Mouse (Mus musculus) lung, embryonic 15.5 days (tissue): Measurements from ENCODE around the gene Pld6. TPM values are rescaled to one million over a fixed set of nuclear protein-coding genes. Genes with fewer than 3 reads are reported as not detected.

ENCODE experiments used
- ATAC-seq: fragments of 200-750 bp; cut with Nextera tagmentation; 2 replicates; pipeline ENCODE4 v1.8.0; 2017; ENCODE audit warnings: moderate number of reproducible peaks, borderline replicate concordance; ENCODE audit not compliant: low FRiP score, low TSS enrichment; ENCODE audit errors: extremely low read depth
- H3K27ac ChIP-seq: fragments of 300-500 bp; sonication (generic); 2 replicates; pipeline ENCODE4 v1.5.1; 2015; ENCODE audit warnings: moderate library complexity, mild to moderate bottlenecking, inconsistent platforms
- H3K27me3 ChIP-seq: fragments of 300-500 bp; sonication (generic); 2 replicates; pipeline ENCODE4 v1.6.1; 2015; ENCODE audit warnings: inconsistent platforms
- H3K36me3 ChIP-seq: fragments of 300-500 bp; sonication (generic); 2 replicates; pipeline ENCODE4 v1.6.1; 2015; ENCODE audit warnings: inconsistent platforms
- H3K4me1 ChIP-seq: fragments of 300-500 bp; sonication (generic); 2 replicates; pipeline ENCODE4 v1.6.1; 2015; ENCODE audit warnings: inconsistent platforms
- H3K4me2 ChIP-seq: fragments of 300-500 bp; sonication (generic); 2 replicates; pipeline ENCODE4 v1.6.1; 2015; ENCODE audit warnings: inconsistent platforms, mild to moderate bottlenecking, moderate library complexity
- H3K4me3 ChIP-seq: fragments of 300-500 bp; sonication (generic); 2 replicates; pipeline ENCODE4 v1.5.1; 2015; ENCODE audit warnings: mild to moderate bottlenecking, inconsistent platforms
- H3K9ac ChIP-seq: fragments of 300-500 bp; sonication (generic); 2 replicates; pipeline ENCODE4 v1.6.1; 2015; ENCODE audit warnings: inconsistent platforms
- H3K9me3 ChIP-seq: fragments of 300-500 bp; sonication (generic); 2 replicates; pipeline ENCODE4 v1.6.1; 2016; ENCODE audit warnings: inconsistent platforms
- WGBS: fragments of 180-500 bp; shearing (Covaris S2); methylation state at CpG from one replicate; pipeline ENCODE4 v1.1.7; 2015; 5-methylcytosine and 5-hydroxymethylcytosine counted together
- polyA plus RNA-seq: library from polyadenylated mRNA; unstranded; fragments of >200 nt; fragmentation: Nextera tagmentation; extraction: Ambion mirVana; gene quantifications from 2 replicates; pipeline ENCODE4 v1.2.1, GENCODE M21; 2015

Gene Pld6
- polyA plus RNA-seq, 1 experiment from 2014 or later, result 6.2 TPM

DNA sequence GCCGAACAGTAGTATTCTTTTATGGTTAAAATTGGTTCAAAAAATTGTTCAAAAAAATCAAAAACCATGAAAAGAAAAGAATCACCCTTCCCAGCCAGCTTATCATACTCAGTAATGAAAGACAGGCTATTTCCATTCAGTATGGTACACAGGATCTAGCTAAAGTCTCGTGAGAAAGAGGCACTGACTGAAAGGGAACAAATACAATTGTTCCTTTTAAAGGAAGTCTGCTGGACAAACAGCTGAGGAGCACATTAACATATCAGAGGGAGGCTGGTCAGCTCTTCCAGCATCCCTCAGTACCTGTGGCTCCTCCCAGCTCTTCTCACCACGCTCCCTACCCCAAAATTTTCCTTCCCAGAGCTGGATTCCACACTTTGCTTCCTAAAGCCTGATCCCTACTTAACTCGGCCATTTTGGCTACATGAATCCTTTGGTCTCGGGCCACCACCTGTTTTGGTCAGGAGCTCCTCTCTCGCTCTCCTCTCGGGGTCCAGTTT lies 5.3 kb downstream of the Pld6 start:
- H3K4me3 ChIP-seq, result no peak overlapping the region
- no peak overlapping the region for H3K4me2 ChIP-seq
- no peak overlapping the region for H3K27ac ChIP-seq
- ATAC-seq, result no peak
- no peaks in the 10 kb centered on the region for H3K27me3 ChIP-seq
- WGBS, result 75% methylated on average over 7 of the region's 7 CpGs
- peaks cover 12% of the 10 kb centered on the region for H3K4me1 ChIP-seq
- peaks cover 17% of the 10 kb centered on the region for H3K36me3 ChIP-seq
- no peaks in the 10 kb centered on the region for H3K9me3 ChIP-seq
- H3K9ac ChIP-seq, result no peak overlapping the region

DNA sequence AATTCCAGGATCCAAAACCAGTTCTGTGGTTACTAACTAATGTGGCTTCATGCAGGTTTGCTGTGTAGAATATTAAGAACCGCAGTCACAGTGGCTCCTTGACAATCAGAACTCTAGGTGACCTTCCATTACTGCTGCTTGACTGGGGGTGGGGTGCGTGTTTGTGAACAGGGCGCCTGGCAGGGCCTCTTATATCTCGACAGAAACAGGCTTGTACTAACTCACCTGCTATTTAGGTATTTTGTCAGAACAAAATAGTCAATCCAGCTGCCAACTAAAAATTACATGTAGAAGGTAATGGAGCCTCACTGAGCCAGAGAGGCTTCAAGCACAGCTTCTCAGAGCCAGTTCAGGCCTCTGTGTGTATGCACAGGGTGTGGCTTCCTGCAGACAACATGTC lies 7.2 kb downstream of the Pld6 start:
- H3K4me2 ChIP-seq, result no peak overlapping the region
- H3K9me3 ChIP-seq, result no peaks in the 10 kb centered on the region
- WGBS, result 70% methylated on average over 4 of the region's 4 CpGs
- H3K27me3 ChIP-seq, result no peaks in the 10 kb centered on the region
- H3K4me1 ChIP-seq, result no peaks in the 10 kb centered on the region
- no peak overlapping the region for H3K4me3 ChIP-seq
- no peak for ATAC-seq
- peaks cover 36% of the 10 kb centered on the region for H3K36me3 ChIP-seq
- H3K27ac ChIP-seq, result no peak overlapping the region
- H3K9ac ChIP-seq, result no peak overlapping the region

DNA sequence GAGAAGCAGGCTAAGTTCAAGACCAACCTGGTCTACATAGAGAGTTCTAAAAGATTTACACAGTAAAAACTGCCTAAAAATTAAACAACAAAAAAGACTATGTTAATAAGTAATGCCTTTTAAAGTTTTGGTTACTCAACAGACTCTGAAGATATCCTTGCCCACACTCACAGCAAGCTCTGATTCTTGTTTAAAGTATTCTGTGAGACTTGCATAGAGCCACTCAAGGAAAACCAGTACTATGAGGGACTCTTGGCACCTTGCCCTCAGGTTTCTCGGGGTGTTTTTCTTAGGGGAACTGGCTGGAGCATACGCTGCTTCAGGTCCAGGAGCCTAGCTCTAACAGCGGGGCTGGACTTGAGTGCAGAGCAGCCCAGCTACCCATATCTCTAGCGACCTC lies 8.0 kb downstream of the Pld6 start:
- Histone ChIP-seq H3K9ac (no peak overlapping the region), H3K27ac (peak overlapping the region; percentile 41; the same call in 1 of the 2 replicates), H3K4me2 (no peak overlapping the region), H3K4me1 (no peaks in the 10 kb centered on the region), H3K36me3 (peaks cover 44% of the 10 kb centered on the region), H3K4me3 (no peak overlapping the region), H3K27me3 (no peaks in the 10 kb centered on the region), H3K9me3 (no peaks in the 10 kb centered on the region)
- no peak for ATAC-seq
- WGBS, result 62% methylated on average over 4 of the region's 4 CpGs

DNA sequence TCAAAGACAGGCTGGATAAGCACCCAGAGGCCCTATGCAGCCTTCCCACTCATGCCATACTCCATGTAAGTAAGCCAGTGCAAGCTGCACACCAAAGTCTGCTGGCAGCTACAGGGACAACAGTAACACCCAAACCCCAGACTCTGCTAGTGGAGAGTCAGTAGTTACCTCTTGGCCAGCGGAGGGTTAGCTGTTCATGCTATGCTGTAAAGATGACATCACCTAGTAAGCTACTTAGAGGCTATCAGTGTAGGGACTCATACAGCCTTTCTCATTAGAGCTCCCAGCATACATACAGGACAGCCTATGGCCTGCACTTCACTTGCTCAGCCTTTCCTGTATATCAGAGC lies 8.6 kb downstream of the Pld6 start:
- no peak overlapping the region for H3K4me2 ChIP-seq
- no peaks in the 10 kb centered on the region for H3K27me3 ChIP-seq
- WGBS, result 70% methylated on average over 1 of the region's 1 CpGs
- no peak overlapping the region for H3K4me3 ChIP-seq
- no peaks in the 10 kb centered on the region for H3K4me1 ChIP-seq
- ATAC-seq, result peak; percentile 8; the same call in 1 of the 2 replicates
- peaks cover 50% of the 10 kb centered on the region for H3K36me3 ChIP-seq
- H3K27ac ChIP-seq, result 0 out of 2 replicates have a peak overlapping the region, but pooled peaks have one; percentile 41
- H3K9me3 ChIP-seq, result no peaks in the 10 kb centered on the region
- H3K9ac ChIP-seq, result no peak overlapping the region

GRCm38 (mm10) chr11:59778181-59778873 lies 9.1 kb downstream of the Pld6 start:
- H3K27ac ChIP-seq, result no peak overlapping the region
- no peaks in the 10 kb centered on the region for H3K9me3 ChIP-seq
- WGBS, result 51% methylated on average over 9 of the region's 9 CpGs
- H3K36me3 ChIP-seq, result peaks cover 55% of the 10 kb centered on the region
- peak; percentile 77; the same call in 1 of the 2 replicates for ATAC-seq
- H3K27me3 ChIP-seq, result no peaks in the 10 kb centered on the region
- H3K4me1 ChIP-seq, result no peaks in the 10 kb centered on the region
- no peak overlapping the region for H3K4me2 ChIP-seq
- H3K9ac ChIP-seq, result no peak overlapping the region
- no peak overlapping the region for H3K4me3 ChIP-seq

DNA sequence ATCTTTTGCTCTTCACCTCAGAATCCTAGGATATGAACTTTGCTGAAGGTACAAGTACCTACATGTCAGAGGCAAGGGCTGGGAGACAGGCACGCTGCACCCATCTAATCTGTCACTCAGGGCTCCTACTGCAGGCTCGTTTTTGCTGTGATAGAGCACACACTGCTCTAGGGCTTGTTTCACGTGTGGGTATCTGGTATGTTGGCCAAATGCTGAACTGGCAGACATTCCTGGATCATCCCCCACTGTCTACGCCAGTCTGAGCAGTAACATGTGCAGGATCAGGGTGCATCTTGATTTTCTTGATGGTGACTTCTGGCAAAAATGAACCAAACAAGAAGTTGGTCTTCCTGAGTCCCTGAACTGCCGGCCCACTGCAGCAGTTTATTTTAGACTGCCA lies 10.2 kb downstream of the Pld6 start:
- Histone ChIP-seq H3K36me3 (peaks cover 65% of the 10 kb centered on the region), H3K9me3 (no peaks in the 10 kb centered on the region)
- WGBS, result 87% methylated on average over 5 of the region's 5 CpGs

DNA sequence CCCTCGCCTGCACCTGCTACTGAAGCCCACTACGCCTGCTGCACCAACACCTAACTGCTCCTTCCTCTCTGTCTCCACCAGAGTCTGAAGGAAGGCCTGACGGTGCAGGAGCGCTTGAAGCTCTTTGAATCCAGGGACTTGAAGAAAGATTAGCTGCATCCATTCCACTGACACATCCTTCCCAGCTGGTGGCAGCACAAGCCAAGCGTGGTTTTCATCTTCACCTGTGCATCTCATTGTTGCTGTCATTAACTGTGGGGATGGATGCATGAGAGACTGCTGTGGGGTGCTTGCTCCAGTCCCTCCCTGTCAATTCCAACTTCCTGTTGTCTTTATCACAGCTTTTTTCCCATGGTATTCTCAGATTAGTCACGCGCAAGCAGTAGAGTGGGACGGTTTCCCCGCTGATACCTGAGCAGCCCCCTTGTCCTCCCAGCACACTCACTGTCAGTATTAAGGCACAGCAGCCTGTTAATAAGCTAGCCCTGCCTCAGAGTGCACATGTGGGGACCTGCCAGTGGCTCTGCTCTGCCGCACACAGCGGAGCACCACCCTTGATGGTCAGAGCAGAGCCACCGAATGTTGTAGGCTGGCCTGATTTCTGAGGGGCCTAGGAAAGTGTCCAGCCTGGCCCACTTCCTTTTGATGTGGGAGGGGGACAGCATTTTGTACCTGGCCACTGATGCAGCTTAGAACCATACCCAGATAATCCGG lies 11.9 kb downstream of the Pld6 start:
- Histone ChIP-seq H3K36me3 (peaks cover 82% of the 10 kb centered on the region), H3K27me3 (no peaks in the 10 kb centered on the region), H3K4me3 (no peak overlapping the region), H3K9ac (no peak overlapping the region), H3K9me3 (no peaks in the 10 kb centered on the region), H3K27ac (no peak overlapping the region), H3K4me1 (no peaks in the 10 kb centered on the region), H3K4me2 (no peak overlapping the region)
- no peak for ATAC-seq
- 87% methylated on average over 13 of the region's 13 CpGs for WGBS

More for the DNA sequence above, 10.2 kb downstream of the Pld6 start:
- Histone ChIP-seq H3K27me3 (no peaks in the 10 kb centered on the region), H3K4me2 (no peak overlapping the region), H3K9ac (no peak overlapping the region), H3K4me3 (no peak overlapping the region), H3K4me1 (no peaks in the 10 kb centered on the region), H3K27ac (no peak overlapping the region)
- ATAC-seq, result no peak

DNA sequence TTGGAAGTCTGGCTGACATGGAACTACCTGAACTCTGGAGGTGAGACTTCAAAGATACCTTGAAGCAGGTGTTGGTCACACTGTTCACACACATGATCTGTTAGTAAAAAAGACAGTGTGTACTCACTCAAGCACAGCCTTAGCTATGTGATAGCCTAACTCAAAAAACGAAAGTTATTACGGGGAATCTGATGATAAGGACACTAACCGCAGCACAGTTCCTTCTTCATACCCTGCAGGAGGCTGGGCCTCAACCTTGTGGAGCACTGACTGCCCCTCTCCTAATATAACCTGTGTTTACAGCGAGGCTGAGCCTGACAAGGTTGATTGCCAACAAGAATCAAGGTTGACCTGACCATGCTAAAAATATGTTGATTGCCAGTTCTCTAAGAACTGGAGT lies 12.9 kb downstream of the Pld6 start:
- no peak overlapping the region for H3K4me2 ChIP-seq
- no peak overlapping the region for H3K9ac ChIP-seq
- no peak overlapping the region for H3K27ac ChIP-seq
- no peaks in the 10 kb centered on the region for H3K27me3 ChIP-seq
- H3K4me3 ChIP-seq, result no peak overlapping the region
- 88% methylated on average over 4 of the region's 4 CpGs for WGBS
- H3K9me3 ChIP-seq, result no peaks in the 10 kb centered on the region
- no peak for ATAC-seq
- H3K36me3 ChIP-seq, result peaks cover 91% of the 10 kb centered on the region
- no peaks in the 10 kb centered on the region for H3K4me1 ChIP-seq

DNA sequence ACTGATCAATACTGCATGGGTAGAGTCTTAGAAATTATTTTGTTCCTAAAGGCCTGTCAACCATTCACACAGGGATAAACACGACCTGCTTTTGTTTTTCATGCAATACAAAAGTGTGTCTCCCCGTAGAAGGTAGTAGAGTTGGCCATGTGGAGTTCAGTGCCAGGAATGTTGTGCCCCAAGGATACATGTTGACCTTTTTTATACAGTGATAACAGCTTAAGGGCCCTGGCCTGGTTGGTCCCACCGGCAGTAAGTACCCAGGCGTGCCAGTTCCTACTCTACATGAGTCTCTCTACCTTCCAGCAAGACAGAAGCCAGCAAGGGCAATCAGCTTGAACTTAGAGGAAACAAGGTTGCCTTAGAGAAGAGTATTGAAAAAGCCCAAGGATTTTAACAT lies 14.5 kb downstream of the Pld6 start:
- no peak for ATAC-seq
- Histone ChIP-seq H3K36me3 (peaks cover 97% of the 10 kb centered on the region), H3K27ac (no peak overlapping the region), H3K9me3 (no peaks in the 10 kb centered on the region), H3K4me1 (no peaks in the 10 kb centered on the region), H3K4me3 (no peak overlapping the region), H3K4me2 (no peak overlapping the region), H3K27me3 (no peaks in the 10 kb centered on the region), H3K9ac (no peak overlapping the region)
- WGBS, result 85% methylated on average over 4 of the region's 4 CpGs

- H3K4me2 ChIP-seq, result no peak overlapping the region
- H3K4me3 ChIP-seq, result no peak overlapping the region
- 83% methylated on average over 2 of the region's 2 CpGs for WGBS
Observed at GRCm38 (mm10) chr11:59772291-59772690, 15.2 kb downstream of the Pld6 start.

GRCm38 (mm10) chr11:59770753-59771152 lies 16.7 kb downstream of the Pld6 start:
- Histone ChIP-seq H3K4me2 (no peak overlapping the region), H3K4me1 (no peaks in the 10 kb centered on the region), H3K9ac (no peak overlapping the region), H3K9me3 (no peaks in the 10 kb centered on the region), H3K27ac (no peak overlapping the region), H3K36me3 (peaks cover 96% of the 10 kb centered on the region), H3K27me3 (no peaks in the 10 kb centered on the region), H3K4me3 (no peak overlapping the region)
- 87% methylated on average over 7 of the region's 7 CpGs for WGBS
- ATAC-seq, result no peak

More at GRCm38 (mm10) chr11:59772291-59772690, 15.2 kb downstream of the Pld6 start:
- Histone ChIP-seq H3K4me1 (no peaks in the 10 kb centered on the region), H3K9me3 (no peaks in the 10 kb centered on the region), H3K27ac (no peak overlapping the region), H3K27me3 (no peaks in the 10 kb centered on the region), H3K36me3 (peaks cover 98% of the 10 kb centered on the region), H3K9ac (no peak overlapping the region)
- no peak for ATAC-seq

DNA sequence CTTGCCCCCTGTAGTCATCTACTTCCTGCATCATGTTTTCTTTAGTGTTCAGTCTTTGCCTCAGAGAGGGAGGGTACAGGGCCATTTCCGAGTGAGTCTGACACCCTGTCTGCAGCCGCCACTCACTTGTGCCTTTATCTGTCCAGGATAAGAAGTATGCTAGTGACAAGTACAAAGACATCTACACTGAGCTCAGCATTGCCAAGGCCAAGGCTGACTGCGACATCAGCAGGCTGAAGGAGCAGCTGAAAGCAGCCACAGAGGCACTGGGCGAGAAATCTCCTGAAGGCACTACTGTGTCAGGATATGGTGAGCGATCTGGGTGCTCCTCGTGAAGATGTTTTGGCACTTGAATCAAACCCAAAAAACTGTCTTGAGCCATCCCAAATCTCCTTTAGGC lies 17.7 kb downstream of the Pld6 start:
- no peak for ATAC-seq

More for the DNA sequence above, 17.7 kb downstream of the Pld6 start:
- no peaks in the 10 kb centered on the region for H3K9me3 ChIP-seq
- H3K36me3 ChIP-seq, result peaks cover 96% of the 10 kb centered on the region
- H3K4me3 ChIP-seq, result no peak overlapping the region
- H3K4me2 ChIP-seq, result no peak overlapping the region
- 73% methylated on average over 6 of the region's 6 CpGs for WGBS
- H3K27ac ChIP-seq, result no peak overlapping the region
- no peak overlapping the region for H3K9ac ChIP-seq
- H3K4me1 ChIP-seq, result no peaks in the 10 kb centered on the region
- no peaks in the 10 kb centered on the region for H3K27me3 ChIP-seq
